8 mouse cellular contexts compared by ENCODE assay signal in genomic region chr19:21106241-21106669, GRCm38 (mm10).
DNase-seq lines count a peak whose midpoint lies in the region; ATAC-seq and TF ChIP-seq lines count a peak whose summit lies in the region.

No protein-coding gene starts in this region.

- H3ac ChIP-seq in myocyte (ENCODE audit: control insufficient read depth, insufficient read length): no peak overlapping the region

- TF ChIP-seq POLR2A in myocyte (IDR thresholded peaks at IDR 0.05; ENCODE audit: insufficient read length, low read depth): no peak

- no peak overlapping the region for H3K4me3 ChIP-seq in forebrain, embryonic 16.5 days (replicated peaks; ENCODE audit: low read length)
- peak overlapping the region; percentile 16 for H3K4me3 ChIP-seq in myocyte
- H3K4me3 ChIP-seq in hindbrain, embryonic 11.5 days (ENCODE audit: low read depth, low read length): no peak overlapping the region

- no peaks in the 10 kb centered on the region for H3K9me3 ChIP-seq in forebrain, embryonic 16.5 days (ENCODE audit: control insufficient read depth, low read length)
- H3K9me3 ChIP-seq in hindbrain, embryonic 11.5 days (ENCODE audit: control insufficient read depth, low read length): no peaks in the 10 kb centered on the region

- H3K4me1 ChIP-seq in forebrain, embryonic 16.5 days (replicated peaks; ENCODE audit: control insufficient read depth, insufficient read depth, low read length): no peaks in the 10 kb centered on the region
- no peaks in the 10 kb centered on the region for H3K4me1 ChIP-seq in hindbrain, embryonic 11.5 days (replicated peaks; ENCODE audit: control insufficient read depth, insufficient read depth, low read length)

- no peak overlapping the region for H3K9ac ChIP-seq in forebrain, embryonic 16.5 days (replicated peaks; ENCODE audit: low read depth, low read length)
- no peak overlapping the region for H3K9ac ChIP-seq in hindbrain, embryonic 11.5 days (ENCODE audit: low read depth, low read length)

- no peaks in the 10 kb centered on the region for H3K27me3 ChIP-seq in forebrain, embryonic 16.5 days (replicated peaks; ENCODE audit: control insufficient read depth, insufficient read depth, low read length)
- no peaks in the 10 kb centered on the region for H3K27me3 ChIP-seq in myocyte (ENCODE audit: control insufficient read depth, insufficient read depth, insufficient read length)
- H3K27me3 ChIP-seq in hindbrain, embryonic 11.5 days (ENCODE audit: control insufficient read depth, insufficient read depth, low read length): no peaks in the 10 kb centered on the region

- no peak overlapping the region for H3K4me2 ChIP-seq in forebrain, embryonic 16.5 days (ENCODE audit: low read length)
- peak overlapping the region; percentile 98 for H3K4me2 ChIP-seq in myocyte (ENCODE audit: low read depth)
- no peak overlapping the region for H3K4me2 ChIP-seq in hindbrain, embryonic 11.5 days (replicated peaks; ENCODE audit: low read depth, low read length)

- no peaks in the 10 kb centered on the region for H3K36me3 ChIP-seq in forebrain, embryonic 16.5 days (ENCODE audit: control insufficient read depth, insufficient read depth)
- H3K36me3 ChIP-seq in myocyte (ENCODE audit: control insufficient read depth, insufficient read depth): no peaks in the 10 kb centered on the region
- H3K36me3 ChIP-seq in hindbrain, embryonic 11.5 days (ENCODE audit: control insufficient read depth, insufficient read depth, low read length): no peaks in the 10 kb centered on the region

- peak; percentile 31; the same call in 1 of the 2 replicates for ATAC-seq in forebrain, embryonic 16.5 days
- ATAC-seq in hindbrain, embryonic 11.5 days (ENCODE audit: low FRiP score): no peak

- peak; percentile 3 for DNase-seq in embryo, embryonic 11 days
- DNase-seq in embryo, embryonic 10.5 days (ENCODE audit: low spot score): no peak
- peak; percentile 97 for DNase-seq in 3T3-L1 (ENCODE audit: low read depth, low spot score)
- peak; percentile 55 for DNase-seq in kidney, postnatal 10 days
- DNase-seq in left cerebral cortex, adult 11 months (ENCODE audit: low spot score): no peak
- DNase-seq in hindbrain, embryonic 11.5 days (ENCODE audit: low spot score): no peak

- no peaks in the 10 kb centered on the region for H3K79me2 ChIP-seq in myocyte (ENCODE audit: control insufficient read depth, insufficient read depth)

- WGBS in forebrain, embryonic 16.5 days: 25% methylated on average over 6 of the region's 6 CpGs
- 43% methylated on average over 6 of the region's 6 CpGs for whole genome bisulfite sequencing in hindbrain, embryonic 11.5 days

- H3K27ac ChIP-seq in forebrain, embryonic 16.5 days (ENCODE audit: low read length): no peak overlapping the region
- H3K27ac ChIP-seq in hindbrain, embryonic 11.5 days (ENCODE audit: low read depth, low read length): no peak overlapping the region

TF ChIP-seq in myocyte, 11 proteins besides CTCF, POLR2A, EP300 and RAD21:
- TF ChIP-seq E2F4 (IDR thresholded peaks at IDR 0.05; ENCODE audit: insufficient read depth): no peak
- no peak for TF ChIP-seq USF1 (IDR thresholded peaks at IDR 0.05; ENCODE audit: low read depth)
- peak; percentile 87 for TF ChIP-seq CEBPB (IDR thresholded peaks at IDR 0.05; ENCODE audit: insufficient read depth, poor library complexity, severe bottlenecking)
- TF ChIP-seq TCF12 (IDR thresholded peaks at IDR 0.05; ENCODE audit: insufficient read depth, poor library complexity, severe bottlenecking): peak; percentile 41
- TF ChIP-seq MYOG (IDR thresholded peaks at IDR 0.05; ENCODE audit: control insufficient read depth in 1 of 3, insufficient read depth in 1 of 3, insufficient read length in 2 of 3, low read depth in 2 of 3): peak in 2 of 3 experiments; percentile 8 to 66
- no peak for TF ChIP-seq MAX (IDR thresholded peaks at IDR 0.05; ENCODE audit: low read depth)
- no peak for TF ChIP-seq TCF3 (IDR thresholded peaks at IDR 0.05; ENCODE audit: insufficient read length, low read depth)
- peak; percentile 17 to 66 (median 61) for TF ChIP-seq MYOD1 (IDR thresholded peaks at IDR 0.05; ENCODE audit: control insufficient read depth in 1 of 3, insufficient read length in 2 of 3, low read depth in 2 of 3)
- no peak for TF ChIP-seq POLR2AphosphoS2 (IDR thresholded peaks at IDR 0.05; ENCODE audit: insufficient read length, low read depth)
- no peak for TF ChIP-seq SRF (IDR thresholded peaks at IDR 0.05; ENCODE audit: control insufficient read depth, insufficient read length, low read depth)

Comparison
In these comparisons a context has a peak if more than half of its experiments do, and no peak if none do; other contexts are left out.
1. DNase-seq: peak in embryo, embryonic 11 days (single experiment), 3T3-L1 (single experiment) and kidney, postnatal 10 days (single experiment); none in embryo, embryonic 10.5 days (single experiment), left cerebral cortex, adult 11 months (single experiment) and hindbrain, embryonic 11.5 days (single experiment).